Mouse (Mus musculus) adrenal gland, postnatal 14 days (tissue): ENCODE results near the gene BC029722. TPM values are rescaled to one million over a fixed set of nuclear protein-coding genes. Genes with fewer than 3 reads are reported as not detected.
A peak's percentile ranks its signal among the peaks of the same experiment; 100 is the strongest.

ENCODE experiments used
- DNase-seq: peaks from one replicate; pipeline ENCODE4 v3.0.0; 2021; ENCODE audit warnings: mixed read lengths
- total RNA-seq: library from RNA; stranded (reverse); gene quantifications from 2 replicates; pipeline ENCODE4 v1.2.3, GENCODE M21; 2021

The BC029722 gene
- total RNA-seq, 1 experiment from 2014 or later: 87.2 TPM

DNA sequence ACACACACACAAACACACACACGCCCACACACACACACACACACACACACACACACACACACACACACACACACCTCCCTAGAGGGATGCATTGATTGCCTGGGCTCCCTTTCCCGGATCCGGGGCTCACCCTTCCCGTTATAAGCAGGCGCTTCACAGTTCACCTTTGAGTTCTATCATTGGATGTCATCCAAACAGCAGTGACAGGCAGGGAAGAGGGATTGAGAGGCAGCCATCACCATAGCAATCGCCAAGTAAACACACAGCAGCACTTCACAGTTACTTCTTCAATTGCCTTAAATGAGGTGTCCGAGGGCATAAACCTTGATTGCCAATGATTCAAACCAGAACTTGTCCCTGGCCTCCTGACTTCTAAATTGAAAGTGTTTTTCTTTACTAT, 40.2 kb downstream of the BC029722 start:
- peak; percentile 17 for DNase-seq

GRCm38 (mm10) chr2:155778004-155778403, 41.2 kb downstream of the BC029722 start:
- DNase-seq: no peak

GRCm38 (mm10) chr2:155777688-155777985, 41.6 kb downstream of the BC029722 start:
- no peak for DNase-seq

- no peak for DNase-seq
Measured at GRCm38 (mm10) chr2:155776824-155777687, 42.2 kb downstream of the BC029722 start.

DNA sequence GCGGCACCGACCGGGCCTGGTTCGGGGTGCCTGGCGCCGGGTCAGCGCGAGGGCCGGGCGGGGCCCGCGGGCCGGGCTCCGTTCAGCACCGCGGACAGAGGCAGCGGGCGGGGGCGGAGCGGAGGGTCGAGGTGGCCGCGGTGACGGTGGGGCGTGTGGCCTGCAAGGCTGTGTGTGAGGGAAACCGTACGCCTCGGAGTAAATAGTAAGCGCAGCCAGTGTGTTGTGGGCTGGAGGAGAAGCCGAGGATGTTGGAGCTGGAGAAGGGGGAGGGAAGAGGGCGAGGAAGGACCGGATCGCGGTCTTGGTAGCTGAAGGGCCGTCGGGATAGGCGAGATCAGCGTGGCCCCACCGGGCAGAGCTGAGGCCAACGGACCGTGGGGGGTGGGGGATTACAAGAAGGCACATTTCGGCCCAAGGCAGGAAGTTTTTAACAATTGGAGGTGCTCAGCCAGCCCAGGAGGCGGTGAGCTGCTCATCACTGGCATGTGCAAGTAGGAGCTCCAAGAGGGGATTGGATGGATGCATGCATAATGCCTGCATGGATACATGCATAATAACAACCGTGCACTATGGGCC, 43.5 kb downstream of the BC029722 start:
- peak; percentile 86 for DNase-seq

GRCm38 (mm10) chr2:155774927-155775684, 44.1 kb downstream of the BC029722 start, which contains the start of gene Mmp24:
TSS of gene Mmp24 (plus strand) at chr2:155775342.
- DNase-seq: no peak

DNA sequence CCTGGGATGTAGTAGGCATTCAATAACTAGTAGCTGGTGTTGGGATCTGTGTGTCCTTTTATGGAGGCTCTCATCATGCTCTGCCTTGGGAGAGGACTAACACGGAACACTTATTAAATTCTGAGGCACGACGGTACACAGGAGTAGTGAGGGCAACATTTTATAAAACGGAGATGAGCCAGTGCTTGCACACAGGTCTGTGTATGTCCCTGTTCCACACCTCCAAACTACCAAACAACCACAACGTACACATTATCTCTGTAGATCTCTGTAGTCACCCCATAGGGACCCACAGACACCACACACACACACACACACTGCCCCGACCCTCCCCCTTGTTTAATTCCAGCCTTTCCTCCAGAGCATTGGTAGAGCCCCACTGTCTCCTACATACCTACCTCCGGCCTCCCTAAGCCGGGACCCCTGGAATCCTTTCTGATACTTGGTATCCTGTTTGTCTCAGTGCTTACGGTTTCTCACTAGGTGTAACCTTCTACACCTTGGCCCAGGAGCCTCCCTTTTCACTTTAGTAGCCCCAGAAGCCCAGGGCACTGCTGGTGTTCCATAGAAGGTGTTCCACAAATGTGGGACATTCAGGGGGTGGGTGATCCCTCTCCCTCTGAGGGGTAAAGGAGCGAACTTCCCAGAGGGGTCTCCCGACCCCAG, 44.8 kb downstream of the BC029722 start:
- DNase-seq: no peak

- no peak for DNase-seq
Measured at GRCm38 (mm10) chr2:155773664-155774063, 45.6 kb downstream of the BC029722 start.

Other genes with a start within 250 kb of the BC029722 start
- 46.6 and 48.4 TPM in 2 replicates for gene Gss, start 226.6 kb downstream of the BC029722 start, total RNA-seq
- 0.08 and 0.74 TPM in 2 replicates for gene Myh7b, start 208.2 kb downstream of the BC029722 start, total RNA-seq
- 110 and 124 TPM in 2 replicates for gene Trpc4ap, start 127.0 kb downstream of the BC029722 start, total RNA-seq
- gene Edem2, start 90.0 kb downstream of the BC029722 start, total RNA-seq: 35.1 and 37.9 TPM in 2 replicates
- not detected in 2 replicates for gene Gm17581, start 83.6 kb downstream of the BC029722 start, total RNA-seq
- 38.3 and 52.9 TPM in 2 replicates for gene Procr, start 68.3 kb downstream of the BC029722 start, total RNA-seq
- gene Mmp24, start 44.1 kb downstream of the BC029722 start, total RNA-seq: 2.6 and 3.4 TPM in 2 replicates
- 113 and 133 TPM in 2 replicates for gene Eif6, start 7.5 kb upstream of the BC029722 start, total RNA-seq
- not detected in 2 replicates for gene Fam83c, start 15.4 kb upstream of the BC029722 start, total RNA-seq
- gene Uqcc1, start 110.9 kb upstream of the BC029722 start, total RNA-seq: 141 and 154 TPM in 2 replicates
- gene Gm15557, start 121.3 kb upstream of the BC029722 start, total RNA-seq: not detected in 2 replicates
- gene Gdf5, start 125.9 kb upstream of the BC029722 start, total RNA-seq: 1.1 and 1.8 TPM in 2 replicates
- gene Cep250, start 137.0 kb upstream of the BC029722 start, total RNA-seq: 13.1 and 14.9 TPM in 2 replicates
- 2.9 and 4.0 TPM in 2 replicates for gene 6430550D23Rik, start 188.6 kb upstream of the BC029722 start, total RNA-seq
- 179 and 180 TPM in 2 replicates for gene Ergic3, start 188.6 kb upstream of the BC029722 start, total RNA-seq
- not detected in 2 replicates for gene Fer1l4, start 233.5 kb upstream of the BC029722 start, total RNA-seq
- 4.2 and 6.0 TPM in 2 replicates for gene Spag4, start 245.7 kb upstream of the BC029722 start, total RNA-seq